Mouse (Mus musculus): ENCODE results near the gene Axdnd1.

Gene Axdnd1

GRCm38 (mm10) chr1:156420671-156421297 lies at the start of gene Axdnd1:
TSS of gene Axdnd1 (minus strand) at chr1:156421159.
- peak; percentile 93 for DNase-seq

- no peak for DNase-seq
Observed at GRCm38 (mm10) chr1:156470557-156470956, 49.6 kb upstream of the Axdnd1 start.

GRCm38 (mm10) chr1:156468576-156468975 lies 47.6 kb upstream of the Axdnd1 start:
- no peak for DNase-seq

- no peak for DNase-seq
Observed at GRCm38 (mm10) chr1:156467655-156468255, 46.8 kb upstream of the Axdnd1 start.

GRCm38 (mm10) chr1:156464963-156465362 lies 44.0 kb upstream of the Axdnd1 start:
- no peak for DNase-seq

GRCm38 (mm10) chr1:156463981-156464853 lies 43.3 kb upstream of the Axdnd1 start:
- no peak for DNase-seq

- no peak for DNase-seq
Observed at GRCm38 (mm10) chr1:156462273-156462991, 41.5 kb upstream of the Axdnd1 start.

GRCm38 (mm10) chr1:156461036-156461435 lies 40.1 kb upstream of the Axdnd1 start:
- DNase-seq, result no peak

GRCm38 (mm10) chr1:156460216-156460615 lies 39.3 kb upstream of the Axdnd1 start:
- DNase-seq, result no peak

- peak; percentile 30 for DNase-seq
Observed at GRCm38 (mm10) chr1:156459690-156460089, 38.7 kb upstream of the Axdnd1 start.

GRCm38 (mm10) chr1:156458391-156459060 lies 37.6 kb upstream of the Axdnd1 start:
- no peak for DNase-seq

GRCm38 (mm10) chr1:156455005-156455758 lies 34.2 kb upstream of the Axdnd1 start:
- DNase-seq, result no peak

GRCm38 (mm10) chr1:156454384-156454783 lies 33.4 kb upstream of the Axdnd1 start:
- DNase-seq, result no peak

- DNase-seq, result no peak
Observed at GRCm38 (mm10) chr1:156453876-156454275, 32.9 kb upstream of the Axdnd1 start.

GRCm38 (mm10) chr1:156450478-156450877 lies 29.5 kb upstream of the Axdnd1 start:
- DNase-seq, result no peak

GRCm38 (mm10) chr1:156449691-156450090 lies 28.7 kb upstream of the Axdnd1 start:
- no peak for DNase-seq

- no peak for DNase-seq
Observed at GRCm38 (mm10) chr1:156449089-156449488, 28.1 kb upstream of the Axdnd1 start.

GRCm38 (mm10) chr1:156445049-156445448 lies 24.1 kb upstream of the Axdnd1 start:
- no peak for DNase-seq

GRCm38 (mm10) chr1:156442776-156443175 lies 21.8 kb upstream of the Axdnd1 start:
- DNase-seq, result no peak

- DNase-seq, result no peak
Observed at GRCm38 (mm10) chr1:156442266-156442665, 21.3 kb upstream of the Axdnd1 start.

GRCm38 (mm10) chr1:156437726-156438125 lies 16.8 kb upstream of the Axdnd1 start:
- no peak for DNase-seq

Data from thymus, postnatal 25 days (tissue).